Mouse (Mus musculus) forebrain, embryonic 15.5 days (tissue): ENCODE measurements around the gene F10. TPM values are rescaled to one million over a fixed set of nuclear protein-coding genes. Genes with fewer than 3 reads are reported as not detected.

ENCODE experiments used
- ATAC-seq: fragments of 200-750 bp; cut with Nextera tagmentation; replicated peaks from 2 replicates; pipeline ENCODE4 v1.8.0; 2017; ENCODE audit warnings: mild to moderate bottlenecking, moderate TSS enrichment, moderate library complexity
- H3K27ac ChIP-seq: fragments of 300-500 bp; sonication (generic); replicated peaks from 2 replicates; pipeline ENCODE4 v1.5.1; 2015; ENCODE audit warnings: mild to moderate bottlenecking, inconsistent platforms
- H3K27me3 ChIP-seq: fragments of 300-500 bp; sonication (generic); 2 replicates; pipeline ENCODE4 v1.6.1; 2015; ENCODE audit warnings: inconsistent platforms
- H3K36me3 ChIP-seq: fragments of 300-500 bp; sonication (generic); 2 replicates; pipeline ENCODE4 v1.6.1; 2015; ENCODE audit warnings: mild to moderate bottlenecking, inconsistent platforms
- H3K4me1 ChIP-seq: fragments of 300-500 bp; sonication (generic); 2 replicates; pipeline ENCODE4 v1.6.1; 2015; ENCODE audit warnings: inconsistent platforms
- H3K4me2 ChIP-seq: fragments of 300-500 bp; sonication (generic); replicated peaks from 2 replicates; pipeline ENCODE4 v1.6.1; 2015; ENCODE audit warnings: mild to moderate bottlenecking, inconsistent platforms
- H3K4me3 ChIP-seq: fragments of 300-500 bp; sonication (generic); 2 replicates; pipeline ENCODE4 v1.5.1; 2015; ENCODE audit warnings: mild to moderate bottlenecking, inconsistent platforms
- H3K9ac ChIP-seq: fragments of 300-500 bp; sonication (generic); replicated peaks from 2 replicates; pipeline ENCODE4 v1.6.1; 2015; ENCODE audit warnings: mild to moderate bottlenecking, inconsistent platforms
- H3K9me3 ChIP-seq: fragments of 300-500 bp; sonication (generic); 2 replicates; pipeline ENCODE4 v1.6.1; 2016; ENCODE audit warnings: inconsistent platforms
- WGBS: fragments of 180-500 bp; shearing (Covaris S2); methylation state at CpG from one replicate; pipeline ENCODE4 v1.1.7; 2015; ENCODE audit warnings: mixed read lengths; 5-methylcytosine and 5-hydroxymethylcytosine counted together
- polyA plus RNA-seq: library from polyadenylated mRNA; unstranded; fragments of >200 nt; fragmentation: Nextera tagmentation; extraction: Ambion mirVana; gene quantifications from 2 replicates; pipeline ENCODE4 v1.2.1, GENCODE M21; 2015

F10 gene
- polyA plus RNA-seq, 1 experiment from 2014 or later, result 0.43 TPM

DNA sequence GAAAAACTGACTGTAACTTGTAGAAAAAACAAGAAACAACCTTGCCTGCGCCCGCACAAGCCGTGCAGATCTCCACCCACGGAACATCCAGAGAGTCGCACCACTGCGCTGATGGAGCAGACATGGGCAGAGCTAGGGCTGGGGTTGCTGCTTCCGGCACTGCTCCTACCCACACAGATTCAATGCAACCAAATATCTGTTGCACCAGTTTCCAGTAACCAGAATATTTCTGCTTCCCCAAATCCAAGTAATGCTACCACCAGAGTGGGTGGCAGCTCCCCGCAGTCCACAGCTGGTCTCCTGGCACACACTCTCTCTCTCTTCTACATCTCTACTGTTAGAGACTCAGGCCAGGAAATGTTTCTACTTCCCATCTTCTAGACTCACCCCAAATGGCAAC, 15.3 kb upstream of the F10 start:
- H3K27ac ChIP-seq, result no peak overlapping the region
- no peak overlapping the region for H3K4me3 ChIP-seq
- no peak overlapping the region for H3K9ac ChIP-seq
- peaks cover 39% of the 10 kb centered on the region for H3K36me3 ChIP-seq
- no peak overlapping the region for H3K4me2 ChIP-seq
- no peak for ATAC-seq
- WGBS, result 97% methylated on average over 8 of the region's 8 CpGs
- no peaks in the 10 kb centered on the region for H3K4me1 ChIP-seq
- no peaks in the 10 kb centered on the region for H3K27me3 ChIP-seq
- H3K9me3 ChIP-seq, result no peaks in the 10 kb centered on the region

DNA sequence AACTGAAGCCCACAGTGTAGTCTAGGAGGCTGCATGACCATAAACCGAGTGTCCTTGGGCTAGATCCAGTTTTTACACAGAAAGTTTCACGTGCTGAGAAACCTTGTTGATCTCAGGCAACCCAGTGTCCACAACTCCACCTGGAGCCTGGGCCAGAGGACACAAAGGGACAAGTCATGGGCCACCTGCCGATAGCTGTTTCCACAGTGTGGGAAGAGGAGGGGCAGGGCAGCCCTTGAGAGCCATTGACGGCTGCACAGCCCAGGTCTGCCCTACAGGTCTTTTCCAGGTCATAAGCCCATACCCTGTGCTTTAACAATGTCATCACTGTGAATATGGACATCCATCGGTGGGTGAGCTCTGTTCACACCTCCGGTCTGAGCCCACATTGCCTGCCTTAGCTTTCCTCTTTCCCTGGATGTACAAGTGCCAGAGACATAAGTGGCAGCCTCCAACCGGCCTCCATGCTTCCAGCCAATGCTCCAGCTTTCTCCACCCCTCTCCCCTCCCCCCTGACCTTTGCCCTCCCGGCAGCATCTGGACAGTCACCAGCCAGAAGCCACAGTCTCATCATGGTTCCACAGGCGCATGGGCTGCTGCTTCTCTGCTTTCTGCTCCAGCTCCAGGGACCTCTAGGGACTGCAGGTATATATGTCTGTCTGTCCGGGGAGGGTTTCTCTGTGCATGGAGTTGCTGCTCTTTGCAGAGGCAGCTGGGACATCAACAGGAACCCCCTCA, 11.5 kb upstream of the F10 start, which contains the start of gene F7:
TSS of gene F7 (plus strand) at position 548 of the 738 bp plus-strand sequence.
- no peak within 1 kb of the TSS for H3K9ac ChIP-seq
- H3K27me3 ChIP-seq, result no peaks in the 10 kb centered on the region
- H3K4me2 ChIP-seq, result no peak within 1 kb of the TSS
- ATAC-seq, result no peak
- H3K4me1 ChIP-seq, result no peaks in the 10 kb centered on the region
- no peaks in the 10 kb centered on the region for H3K9me3 ChIP-seq
- H3K36me3 ChIP-seq, result peaks cover 4% of the 10 kb centered on the region
- no peak within 1 kb of the TSS for H3K27ac ChIP-seq
- WGBS, result 71% methylated on average over 10 of the region's 10 CpGs
- no peak within 1 kb of the TSS for H3K4me3 ChIP-seq

DNA sequence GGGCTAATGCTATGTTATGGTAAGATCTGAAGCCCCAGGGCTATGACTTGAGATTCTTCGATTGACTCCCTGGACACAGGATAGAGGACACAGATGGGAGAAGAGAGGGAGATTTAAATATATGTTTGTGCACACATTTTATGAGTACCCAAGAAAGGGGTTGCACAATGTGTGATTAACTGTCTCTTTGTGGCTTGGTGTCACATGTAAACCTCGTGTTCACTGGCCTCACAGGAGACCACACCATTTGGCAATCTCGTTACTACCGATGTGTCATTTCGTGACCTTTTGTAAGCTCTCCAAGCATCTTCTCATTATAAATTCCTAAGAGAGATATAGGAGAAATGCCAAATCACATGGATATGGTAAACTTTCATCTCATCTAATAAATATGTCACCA, 9.5 kb upstream of the F10 start:
- Histone ChIP-seq H3K27me3 (no peaks in the 10 kb centered on the region), H3K4me1 (no peaks in the 10 kb centered on the region), H3K4me2 (no peak overlapping the region), H3K36me3 (no peaks in the 10 kb centered on the region), H3K9ac (no peak overlapping the region), H3K27ac (no peak overlapping the region), H3K9me3 (no peaks in the 10 kb centered on the region), H3K4me3 (no peak overlapping the region)
- 88% methylated on average over 5 of the region's 5 CpGs for whole genome bisulfite sequencing
- ATAC-seq, result no peak

DNA sequence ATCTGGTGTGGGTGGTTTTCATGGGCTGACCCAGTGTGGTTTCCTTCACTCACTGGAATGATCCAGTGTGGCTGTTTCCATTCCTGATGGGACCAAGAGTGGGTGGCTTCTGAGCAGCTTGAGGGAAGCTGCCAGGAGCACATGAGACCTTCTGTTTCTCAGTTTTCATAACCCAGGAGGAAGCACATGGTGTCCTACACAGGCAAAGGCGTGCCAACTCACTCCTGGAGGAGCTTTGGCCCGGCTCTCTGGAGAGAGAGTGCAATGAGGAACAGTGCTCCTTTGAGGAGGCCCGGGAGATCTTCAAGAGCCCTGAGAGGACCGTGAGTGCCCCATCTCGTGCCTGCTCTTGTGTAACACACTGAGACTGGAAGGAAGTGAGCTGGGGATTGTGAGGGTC, 8.6 kb upstream of the F10 start:
- H3K4me3 ChIP-seq, result no peak overlapping the region
- H3K4me1 ChIP-seq, result no peaks in the 10 kb centered on the region
- H3K4me2 ChIP-seq, result no peak overlapping the region
- no peaks in the 10 kb centered on the region for H3K27me3 ChIP-seq
- 82% methylated on average over 5 of the region's 5 CpGs for WGBS
- no peak overlapping the region for H3K9ac ChIP-seq
- H3K27ac ChIP-seq, result no peak overlapping the region
- H3K9me3 ChIP-seq, result no peaks in the 10 kb centered on the region
- H3K36me3 ChIP-seq, result no peaks in the 10 kb centered on the region
- no peak for ATAC-seq

DNA sequence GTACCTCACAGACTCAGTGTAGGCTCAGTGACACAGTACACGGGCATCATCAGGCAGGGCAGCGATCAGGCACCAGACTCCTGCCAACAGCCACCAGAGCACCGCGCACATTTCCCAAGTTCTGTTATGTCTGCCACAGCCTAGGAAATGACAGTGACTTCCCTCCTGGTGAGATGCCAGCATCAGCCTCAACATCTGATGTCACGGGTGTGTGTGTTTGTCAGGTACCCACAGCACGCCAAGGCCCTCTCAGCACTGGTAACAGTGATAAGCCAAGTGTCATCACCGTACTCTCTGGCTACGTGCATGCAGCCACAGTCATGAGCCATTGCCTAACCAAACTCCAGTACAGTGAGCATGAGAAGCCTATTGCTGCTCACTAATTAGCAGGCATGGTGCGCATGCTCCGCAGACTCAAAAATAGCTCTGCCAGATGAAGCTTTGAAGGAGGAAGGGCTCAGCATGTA, 729 bp upstream of the F10 start:
- Histone ChIP-seq H3K9me3 (no peaks in the 10 kb centered on the region), H3K9ac (no peak overlapping the region), H3K27ac (peak overlapping the region; percentile 34), H3K4me3 (no peak overlapping the region), H3K27me3 (no peaks in the 10 kb centered on the region), H3K36me3 (no peaks in the 10 kb centered on the region), H3K4me1 (0 out of 2 replicates have a peak, but pooled peaks cover 11% of the 10 kb centered on the region), H3K4me2 (no peak overlapping the region)
- 75% methylated on average over 10 of the region's 10 CpGs for WGBS
- peak; percentile 67 for ATAC-seq

DNA sequence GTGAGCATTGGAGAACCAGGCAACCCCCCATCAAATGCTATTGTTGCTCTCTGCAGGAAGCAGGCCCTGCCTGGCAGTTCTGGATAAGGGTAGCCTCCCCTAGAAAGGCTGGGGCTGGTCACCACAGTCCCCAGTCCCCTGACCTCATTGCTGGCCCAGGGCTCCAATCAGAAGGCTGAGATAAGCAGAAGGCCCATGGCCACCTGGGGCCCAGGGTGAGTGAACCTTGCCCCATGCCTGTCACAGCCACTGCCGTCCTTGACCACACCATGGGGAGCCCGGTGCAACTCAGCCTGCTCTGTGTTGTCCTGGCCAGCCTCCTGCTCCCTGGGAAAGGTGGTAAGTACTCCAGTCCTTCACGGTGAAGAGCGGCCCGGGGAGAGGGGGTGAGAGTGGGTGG, 461 bp downstream of the F10 start:
- no peak overlapping the region for H3K4me2 ChIP-seq
- H3K27me3 ChIP-seq, result no peaks in the 10 kb centered on the region
- H3K4me3 ChIP-seq, result no peak overlapping the region
- no peaks in the 10 kb centered on the region for H3K36me3 ChIP-seq
- no peak overlapping the region for H3K9ac ChIP-seq
- H3K9me3 ChIP-seq, result no peaks in the 10 kb centered on the region
- H3K4me1 ChIP-seq, result 0 out of 2 replicates have a peak, but pooled peaks cover 11% of the 10 kb centered on the region
- 37% methylated on average over 5 of the region's 5 CpGs for WGBS
- ATAC-seq, result no peak
- H3K27ac ChIP-seq, result no peak overlapping the region

DNA sequence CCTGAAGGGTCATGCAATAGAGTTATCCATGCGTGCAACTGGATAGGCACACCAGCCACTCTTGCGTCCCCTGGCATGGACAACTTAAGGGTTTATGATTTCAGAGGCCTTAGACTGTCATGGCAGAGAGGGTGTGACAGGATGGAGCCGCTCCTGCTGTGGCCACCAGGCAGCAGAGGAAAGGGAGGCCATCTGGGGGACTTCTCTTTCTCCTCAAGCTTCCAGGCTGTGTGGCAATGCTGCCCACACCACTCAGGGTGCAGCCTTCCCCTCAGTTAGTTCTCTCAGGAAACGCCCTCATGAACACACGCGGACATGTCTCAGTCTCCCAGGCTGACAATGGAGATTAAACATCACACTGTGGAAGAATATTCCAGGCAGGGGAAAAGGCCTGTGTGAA, 1.9 kb downstream of the F10 start:
- H3K4me2 ChIP-seq, result no peak overlapping the region
- H3K27ac ChIP-seq, result no peak overlapping the region
- 0 out of 2 replicates have a peak, but pooled peaks cover 11% of the 10 kb centered on the region for H3K4me1 ChIP-seq
- H3K9ac ChIP-seq, result no peak overlapping the region
- 83% methylated on average over 6 of the region's 6 CpGs for WGBS
- no peaks in the 10 kb centered on the region for H3K36me3 ChIP-seq
- H3K27me3 ChIP-seq, result no peaks in the 10 kb centered on the region
- no peak for ATAC-seq
- no peak overlapping the region for H3K4me3 ChIP-seq
- H3K9me3 ChIP-seq, result no peaks in the 10 kb centered on the region

DNA sequence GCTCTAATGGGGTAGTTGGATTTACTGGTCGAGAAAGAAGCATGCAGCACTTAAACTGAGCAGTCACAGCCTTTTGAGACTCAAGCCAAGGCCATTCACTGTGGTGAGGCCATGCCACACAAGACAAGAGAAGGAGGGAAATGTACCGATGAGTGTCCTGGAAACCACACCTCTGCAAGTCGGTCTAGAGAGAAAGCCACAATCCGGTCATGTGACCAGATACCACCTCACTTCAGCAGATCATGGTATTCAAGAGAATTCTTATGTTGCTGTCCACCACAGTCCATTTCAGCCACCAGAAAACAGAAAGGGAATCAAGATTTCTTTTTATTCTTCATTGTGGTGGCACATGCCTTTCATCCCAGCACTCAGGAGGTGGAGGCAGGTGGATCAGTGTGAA, 4.4 kb downstream of the F10 start:
- H3K36me3 ChIP-seq, result no peaks in the 10 kb centered on the region
- H3K9me3 ChIP-seq, result no peaks in the 10 kb centered on the region
- ATAC-seq, result no peak
- H3K9ac ChIP-seq, result no peak overlapping the region
- H3K27me3 ChIP-seq, result no peaks in the 10 kb centered on the region
- H3K4me3 ChIP-seq, result no peak overlapping the region
- 76% methylated on average over 4 of the region's 4 CpGs for WGBS
- H3K4me2 ChIP-seq, result no peak overlapping the region
- H3K4me1 ChIP-seq, result 0 out of 2 replicates have a peak, but pooled peaks cover 6% of the 10 kb centered on the region
- H3K27ac ChIP-seq, result no peak overlapping the region

DNA sequence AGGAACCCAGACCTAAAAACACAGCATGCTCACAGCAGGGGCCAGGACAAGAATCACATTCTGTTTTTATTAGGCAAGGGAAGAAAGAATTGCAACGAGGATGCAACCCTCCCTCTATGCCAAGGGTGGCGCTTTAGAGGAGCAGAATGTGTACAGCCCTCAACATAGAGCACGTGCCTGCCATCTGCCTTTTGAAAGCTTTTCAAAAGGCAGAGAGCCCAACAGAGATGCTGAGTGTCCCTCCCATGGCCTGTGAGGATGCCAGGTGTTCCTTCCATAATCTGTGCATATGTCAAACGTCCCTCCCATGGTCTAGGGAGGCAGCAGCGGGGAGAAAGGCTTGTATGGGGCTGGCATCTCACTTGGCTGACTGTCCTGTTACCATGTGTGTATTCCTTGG, 10.5 kb downstream of the F10 start:
- no peaks in the 10 kb centered on the region for H3K36me3 ChIP-seq
- 46% methylated on average over 5 of the region's 5 CpGs for WGBS
- no peak for ATAC-seq
- no peak overlapping the region for H3K4me3 ChIP-seq
- H3K9me3 ChIP-seq, result 0 out of 2 replicates have a peak, but pooled peaks cover 6% of the 10 kb centered on the region
- H3K4me1 ChIP-seq, result no peaks in the 10 kb centered on the region
- H3K27me3 ChIP-seq, result no peaks in the 10 kb centered on the region
- no peak overlapping the region for H3K9ac ChIP-seq
- no peak overlapping the region for H3K4me2 ChIP-seq
- no peak overlapping the region for H3K27ac ChIP-seq

DNA sequence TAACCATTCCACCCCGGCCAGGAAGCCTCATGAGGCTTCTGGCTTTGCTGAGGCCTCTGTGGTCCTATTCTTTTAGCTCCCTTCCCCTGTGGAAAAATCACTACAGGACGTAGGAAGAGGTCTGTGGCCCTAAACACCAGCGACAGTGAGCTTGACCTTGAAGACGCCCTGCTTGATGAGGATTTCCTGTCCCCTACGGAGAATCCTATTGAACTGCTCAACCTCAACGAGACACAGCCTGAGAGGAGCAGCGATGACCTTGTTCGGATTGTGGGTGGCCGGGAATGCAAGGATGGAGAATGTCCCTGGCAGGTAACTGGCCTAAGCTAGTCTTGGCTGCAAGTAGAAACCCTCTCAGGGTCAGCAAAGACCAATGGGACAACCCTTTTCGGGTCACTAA, 13.4 kb downstream of the F10 start:
- Histone ChIP-seq H3K9me3 (0 out of 2 replicates have a peak, but pooled peaks cover 6% of the 10 kb centered on the region), H3K27ac (no peak overlapping the region), H3K4me2 (no peak overlapping the region), H3K9ac (no peak overlapping the region), H3K4me3 (no peak overlapping the region), H3K4me1 (no peaks in the 10 kb centered on the region), H3K36me3 (no peaks in the 10 kb centered on the region), H3K27me3 (no peaks in the 10 kb centered on the region)
- ATAC-seq, result no peak
- 83% methylated on average over 10 of the region's 10 CpGs for WGBS

DNA sequence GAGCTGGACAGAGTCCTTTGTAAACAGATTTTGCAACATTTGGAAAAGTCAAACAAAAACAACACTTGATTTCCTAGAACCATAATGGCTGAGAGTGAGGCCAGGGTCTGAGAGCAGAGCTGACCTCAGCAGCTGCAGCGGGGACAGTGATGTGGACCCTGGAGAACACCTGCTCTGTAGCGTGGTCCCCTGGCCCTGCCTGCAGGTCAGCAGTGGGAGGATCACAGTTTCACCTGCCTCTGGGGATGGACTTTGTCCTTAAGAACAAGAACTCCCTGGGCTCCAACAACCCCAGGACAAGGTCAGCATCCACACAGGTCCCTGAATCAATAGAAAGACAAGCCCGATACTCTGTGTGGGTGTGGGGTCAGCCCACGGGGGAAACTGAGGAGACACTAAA, 20.2 kb downstream of the F10 start:
- WGBS, result 91% methylated on average over 4 of the region's 4 CpGs
- H3K9me3 ChIP-seq, result no peaks in the 10 kb centered on the region
- no peaks in the 10 kb centered on the region for H3K36me3 ChIP-seq
- H3K4me1 ChIP-seq, result peaks cover 5% of the 10 kb centered on the region; the same call in 1 of the 2 replicates
- no peak for ATAC-seq
- H3K9ac ChIP-seq, result no peak overlapping the region
- H3K4me2 ChIP-seq, result no peak overlapping the region
- no peak overlapping the region for H3K27ac ChIP-seq
- no peak overlapping the region for H3K4me3 ChIP-seq
- no peaks in the 10 kb centered on the region for H3K27me3 ChIP-seq

DNA sequence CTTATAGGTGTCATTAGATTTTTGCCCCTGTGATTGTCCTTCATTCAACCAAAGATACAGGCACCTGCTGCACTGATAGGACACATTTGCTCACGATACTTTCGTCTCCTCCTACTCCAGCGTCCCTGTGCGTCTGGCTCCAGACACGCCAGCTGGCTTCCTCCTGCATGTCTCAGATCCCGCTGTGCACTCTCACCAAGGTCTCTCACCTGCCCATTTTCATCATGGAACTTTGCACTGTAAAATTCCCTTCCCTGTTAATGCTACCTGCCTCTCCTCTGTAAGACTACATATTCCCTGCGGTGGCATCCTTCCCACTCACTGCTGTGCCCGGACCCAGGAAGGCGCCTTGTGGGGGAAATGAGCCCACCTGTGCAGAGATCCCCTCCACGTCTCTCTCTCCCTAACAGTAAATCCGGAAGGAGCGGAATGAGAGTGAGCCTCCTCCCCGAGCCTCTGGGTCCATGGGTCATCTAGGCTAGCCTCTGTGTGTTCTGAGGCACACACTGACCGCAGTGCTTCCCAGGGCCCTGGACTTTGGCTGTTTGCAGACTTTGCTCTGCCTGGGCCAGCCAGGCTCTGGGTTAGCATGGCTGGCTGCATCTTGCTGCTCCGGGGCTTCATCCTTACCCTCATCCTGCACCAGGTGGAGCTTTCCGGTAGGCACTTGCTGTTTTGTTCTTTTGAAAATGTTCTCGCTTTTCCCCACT, 23.5 kb downstream of the F10 start, which contains the start of gene Proz:
TSS of gene Proz (plus strand) at position 474 of the 710 bp plus-strand sequence.
- H3K36me3 ChIP-seq, result no peaks in the 10 kb centered on the region
- no peak within 1 kb of the TSS for H3K4me3 ChIP-seq
- H3K9ac ChIP-seq, result no peak within 1 kb of the TSS
- no peak within 1 kb of the TSS for H3K4me2 ChIP-seq
- peaks cover 5% of the 10 kb centered on the region; the same call in 1 of the 2 replicates for H3K4me1 ChIP-seq
- H3K27me3 ChIP-seq, result no peaks in the 10 kb centered on the region
- H3K27ac ChIP-seq, result no peak within 1 kb of the TSS
- 80% methylated on average over 17 of the region's 17 CpGs for WGBS
- no peaks in the 10 kb centered on the region for H3K9me3 ChIP-seq
- no peak for ATAC-seq
